Mouse (Mus musculus) left cerebral cortex, adult 18-20 months (tissue): Measurements from ENCODE around the gene Cbs. TPM values are rescaled to one million over a fixed set of nuclear protein-coding genes. Genes with fewer than 3 reads are reported as not detected.
"Not testable (repeated sequence)": the region's sequence is repeated elsewhere in the genome, so short reads cannot be mapped to it uniquely, and the experiment has no call there.

Source experiments
- DNase-seq, 2 experiments: peaks; one replicate each; pipeline ENCODE4 v3.0.0; 2021 to 2022; ENCODE audit warnings: low spot score in 2 of 2, mixed read lengths in 1 of 2
- total RNA-seq, 2 experiments: library from RNA; stranded (reverse); gene quantifications; 2 replicates each; pipeline ENCODE4 v1.2.3; 2021

Cbs gene
- total RNA-seq, 2 experiments from 2014 or later, result 36.4 to 37.2 TPM

GRCm38 (mm10) chr17:31646199-31647002 lies 9.4 kb upstream of the Cbs start:
- DNase-seq, result no peak

GRCm38 (mm10) chr17:31642913-31643312 lies 5.9 kb upstream of the Cbs start:
- DNase-seq, result no peak

GRCm38 (mm10) chr17:31642331-31642730 lies 5.3 kb upstream of the Cbs start:
- DNase-seq, result no peak

- no peak for DNase-seq
Observed at GRCm38 (mm10) chr17:31639651-31640050, 2.6 kb upstream of the Cbs start.

- DNase-seq, result peak; percentile 41 to 67
Observed at GRCm38 (mm10) chr17:31637866-31638570, 980 bp upstream of the Cbs start.

- DNase-seq, result no peak
Observed at GRCm38 (mm10) chr17:31636277-31636941, 629 bp downstream of the Cbs start.

- no peak for DNase-seq
Observed at GRCm38 (mm10) chr17:31635781-31636180, 1.3 kb downstream of the Cbs start.

- DNase-seq, result no peak
Observed at GRCm38 (mm10) chr17:31634896-31635295, 2.1 kb downstream of the Cbs start.

GRCm38 (mm10) chr17:31633007-31633406 lies 4.0 kb downstream of the Cbs start:
- no peak for DNase-seq

GRCm38 (mm10) chr17:31631081-31631800 lies 5.8 kb downstream of the Cbs start:
- no peak for DNase-seq

- DNase-seq, result no peak
Observed at GRCm38 (mm10) chr17:31627961-31628360, 9.1 kb downstream of the Cbs start.

GRCm38 (mm10) chr17:31623101-31623500 lies 13.9 kb downstream of the Cbs start:
- no peak for DNase-seq

GRCm38 (mm10) chr17:31613086-31613755 lies 23.8 kb downstream of the Cbs start:
- DNase-seq, result no peak

GRCm38 (mm10) chr17:31609895-31610294 lies 27.1 kb downstream of the Cbs start:
- no peak for DNase-seq

GRCm38 (mm10) chr17:31609173-31609572 lies 27.9 kb downstream of the Cbs start:
- DNase-seq, result not testable (repeated sequence)

- no peak for DNase-seq
Observed at GRCm38 (mm10) chr17:31607256-31607951, 29.6 kb downstream of the Cbs start.

- no peak for DNase-seq
Observed at GRCm38 (mm10) chr17:31606424-31606823, 30.6 kb downstream of the Cbs start.

- no peak for DNase-seq
Observed at GRCm38 (mm10) chr17:31598593-31598992, 38.4 kb downstream of the Cbs start.

GRCm38 (mm10) chr17:31597957-31598356 lies 39.1 kb downstream of the Cbs start:
- no peak for DNase-seq

- peak in 1 of 2 experiments; percentile 17 for DNase-seq
Observed at GRCm38 (mm10) chr17:31595077-31595476, 42.0 kb downstream of the Cbs start.
